Mouse (Mus musculus): ENCODE measurements at regions not wholly inside any gene's neighbourhood (a gene's known extent, or its start where the extent isn't known, plus 50 kb on each side); places are given as distances from the start of the nearest gene placed in this dataset.

GRCm38 (mm10) chr19:14352551-14352950 is 245.3 kb downstream of the Tle4 start:
- H3K9ac ChIP-seq = no peak overlapping the region
- WGBS = 93% methylated on average over 3 of the region's 3 CpGs
- ATAC-seq (ENCODE audit: low FRiP score) = no peak
- H3K9me3 ChIP-seq (replicated peaks) = no peaks in the 10 kb centered on the region
- no peaks in the 10 kb centered on the region for H3K36me3 ChIP-seq
- H3K27ac ChIP-seq = no peak overlapping the region
- H3K4me2 ChIP-seq (replicated peaks) = no peak overlapping the region
- H3K27me3 ChIP-seq = no peaks in the 10 kb centered on the region
- no peaks in the 10 kb centered on the region for H3K4me1 ChIP-seq
- no peak overlapping the region for H3K4me3 ChIP-seq

GRCm38 (mm10) chr19:14353151-14353550 is 244.7 kb downstream of the Tle4 start:
- no peak overlapping the region for H3K9ac ChIP-seq
- H3K4me2 ChIP-seq (replicated peaks) = no peak overlapping the region
- ATAC-seq (ENCODE audit: low FRiP score) = no peak
- no peaks in the 10 kb centered on the region for H3K27me3 ChIP-seq
- H3K9me3 ChIP-seq (replicated peaks) = no peaks in the 10 kb centered on the region
- no peak overlapping the region for H3K27ac ChIP-seq
- WGBS = 86% methylated on average over 4 of the region's 4 CpGs
- no peak overlapping the region for H3K4me3 ChIP-seq
- H3K36me3 ChIP-seq = no peaks in the 10 kb centered on the region
- H3K4me1 ChIP-seq = no peaks in the 10 kb centered on the region

GRCm38 (mm10) chr19:14355128-14355527 is 242.7 kb downstream of the Tle4 start:
- Histone ChIP-seq H3K4me3 (no peak overlapping the region), H3K27ac (no peak overlapping the region), H3K27me3 (no peaks in the 10 kb centered on the region), H3K4me1 (no peaks in the 10 kb centered on the region), H3K36me3 (no peaks in the 10 kb centered on the region), H3K9ac (no peak overlapping the region), H3K4me2 (replicated peaks) (no peak overlapping the region), H3K9me3 (replicated peaks) (no peaks in the 10 kb centered on the region)
- ATAC-seq (ENCODE audit: low FRiP score) = no peak
- 91% methylated on average over 2 of the region's 2 CpGs for WGBS

- Histone ChIP-seq H3K27ac (no peak overlapping the region), H3K36me3 (no peaks in the 10 kb centered on the region), H3K9ac (no peak overlapping the region), H3K27me3 (no peaks in the 10 kb centered on the region), H3K4me2 (replicated peaks) (no peak overlapping the region), H3K9me3 (replicated peaks) (no peaks in the 10 kb centered on the region), H3K4me1 (no peaks in the 10 kb centered on the region), H3K4me3 (no peak overlapping the region)
- no peak for ATAC-seq (ENCODE audit: low FRiP score)
These were observed 241.9 kb downstream of the Tle4 start for GRCm38 (mm10) chr19:14355946-14356345.

GRCm38 (mm10) chr19:14360611-14361010 is 237.2 kb downstream of the Tle4 start:
- Histone ChIP-seq H3K4me3 (no peak overlapping the region), H3K4me2 (replicated peaks) (no peak overlapping the region), H3K9ac (no peak overlapping the region), H3K9me3 (replicated peaks) (no peaks in the 10 kb centered on the region), H3K36me3 (no peaks in the 10 kb centered on the region), H3K27me3 (no peaks in the 10 kb centered on the region), H3K27ac (no peak overlapping the region), H3K4me1 (no peaks in the 10 kb centered on the region)
- WGBS = 92% methylated on average over 5 of the region's 5 CpGs
- ATAC-seq (ENCODE audit: low FRiP score) = no peak

GRCm38 (mm10) chr19:14369098-14369604 is 228.7 kb downstream of the Tle4 start:
- ATAC-seq (ENCODE audit: low FRiP score) = peak; percentile 81
- Histone ChIP-seq H3K9me3 (replicated peaks) (no peaks in the 10 kb centered on the region), H3K27ac (peak overlapping the region; percentile 48; the same call in 1 of the 2 replicates), H3K36me3 (no peaks in the 10 kb centered on the region), H3K4me3 (no peak overlapping the region), H3K9ac (no peak overlapping the region), H3K27me3 (no peaks in the 10 kb centered on the region), H3K4me1 (peaks cover 6% of the 10 kb centered on the region), H3K4me2 (replicated peaks) (no peak overlapping the region)
- WGBS = 68% methylated on average over 12 of the region's 12 CpGs

- no peak overlapping the region for H3K4me2 ChIP-seq (replicated peaks)
- no peak overlapping the region for H3K27ac ChIP-seq
- H3K9ac ChIP-seq = no peak overlapping the region
- no peak overlapping the region for H3K4me3 ChIP-seq
- ATAC-seq (ENCODE audit: low FRiP score) = no peak
- no peaks in the 10 kb centered on the region for H3K9me3 ChIP-seq (replicated peaks)
- no peaks in the 10 kb centered on the region for H3K27me3 ChIP-seq
- H3K36me3 ChIP-seq = no peaks in the 10 kb centered on the region
- H3K4me1 ChIP-seq = peaks cover 6% of the 10 kb centered on the region
- WGBS = 86% methylated on average over 5 of the region's 5 CpGs
These were observed 226.5 kb downstream of the Tle4 start for GRCm38 (mm10) chr19:14371360-14371759.

- WGBS = 91% methylated on average over 4 of the region's 4 CpGs
- Histone ChIP-seq H3K4me2 (replicated peaks) (no peak overlapping the region), H3K9ac (no peak overlapping the region), H3K4me3 (no peak overlapping the region), H3K27me3 (no peaks in the 10 kb centered on the region), H3K36me3 (no peaks in the 10 kb centered on the region), H3K4me1 (peaks cover 5% of the 10 kb centered on the region), H3K27ac (no peak overlapping the region), H3K9me3 (replicated peaks) (no peaks in the 10 kb centered on the region)
- no peak for ATAC-seq (ENCODE audit: low FRiP score)
These were observed 223.9 kb downstream of the Tle4 start for GRCm38 (mm10) chr19:14373996-14374395.

- no peak for ATAC-seq (ENCODE audit: low FRiP score)
- H3K4me2 ChIP-seq (replicated peaks) = no peak overlapping the region
- H3K36me3 ChIP-seq = no peaks in the 10 kb centered on the region
- no peak overlapping the region for H3K27ac ChIP-seq
- no peaks in the 10 kb centered on the region for H3K27me3 ChIP-seq
- no peak overlapping the region for H3K9ac ChIP-seq
- no peaks in the 10 kb centered on the region for H3K9me3 ChIP-seq (replicated peaks)
- H3K4me1 ChIP-seq = no peaks in the 10 kb centered on the region
- no peak overlapping the region for H3K4me3 ChIP-seq
These were observed 217.0 kb downstream of the Tle4 start for GRCm38 (mm10) chr19:14380898-14381297.

- Histone ChIP-seq H3K9me3 (replicated peaks) (no peaks in the 10 kb centered on the region), H3K9ac (no peak overlapping the region), H3K27ac (no peak overlapping the region), H3K4me2 (replicated peaks) (no peak overlapping the region), H3K36me3 (no peaks in the 10 kb centered on the region), H3K27me3 (no peaks in the 10 kb centered on the region), H3K4me1 (no peaks in the 10 kb centered on the region), H3K4me3 (no peak overlapping the region)
- WGBS = 80% methylated on average over 5 of the region's 5 CpGs
- no peak for ATAC-seq (ENCODE audit: low FRiP score)
These were observed 210.1 kb downstream of the Tle4 start for GRCm38 (mm10) chr19:14387796-14388195.

- WGBS = 46% methylated on average over 4 of the region's 4 CpGs
- no peak overlapping the region for H3K4me2 ChIP-seq (replicated peaks)
- no peak overlapping the region for H3K9ac ChIP-seq
- no peak overlapping the region for H3K27ac ChIP-seq
- H3K9me3 ChIP-seq (replicated peaks) = no peaks in the 10 kb centered on the region
- H3K27me3 ChIP-seq = no peaks in the 10 kb centered on the region
- H3K36me3 ChIP-seq = no peaks in the 10 kb centered on the region
- H3K4me1 ChIP-seq = no peaks in the 10 kb centered on the region
- no peak overlapping the region for H3K4me3 ChIP-seq
- no peak for ATAC-seq (ENCODE audit: low FRiP score)
These were observed 209.3 kb downstream of the Tle4 start for GRCm38 (mm10) chr19:14388539-14388938.

GRCm38 (mm10) chr19:14389881-14390837 is 207.7 kb downstream of the Tle4 start:
- no peaks in the 10 kb centered on the region for H3K4me1 ChIP-seq
- H3K27me3 ChIP-seq = no peaks in the 10 kb centered on the region
- H3K4me3 ChIP-seq = no peak overlapping the region
- ATAC-seq (ENCODE audit: low FRiP score) = no peak
- H3K9ac ChIP-seq = no peak overlapping the region
- no peaks in the 10 kb centered on the region for H3K9me3 ChIP-seq (replicated peaks)
- H3K36me3 ChIP-seq = no peaks in the 10 kb centered on the region
- H3K4me2 ChIP-seq (replicated peaks) = no peak overlapping the region
- 78% methylated on average over 6 of the region's 6 CpGs for WGBS
- H3K27ac ChIP-seq = no peak overlapping the region

- H3K9me3 ChIP-seq (replicated peaks) = no peaks in the 10 kb centered on the region
- 70% methylated on average over 2 of the region's 2 CpGs for WGBS
- H3K4me2 ChIP-seq (replicated peaks) = no peak overlapping the region
- ATAC-seq (ENCODE audit: low FRiP score) = no peak
- no peaks in the 10 kb centered on the region for H3K4me1 ChIP-seq
- H3K9ac ChIP-seq = no peak overlapping the region
- no peak overlapping the region for H3K4me3 ChIP-seq
- H3K27me3 ChIP-seq = no peaks in the 10 kb centered on the region
- H3K27ac ChIP-seq = no peak overlapping the region
- no peaks in the 10 kb centered on the region for H3K36me3 ChIP-seq
These were observed 206.9 kb downstream of the Tle4 start for GRCm38 (mm10) chr19:14390914-14391313.

All from hindbrain, embryonic 12.5 days (tissue).